Mouse (Mus musculus) urinary bladder, postnatal 14 days (tissue): ENCODE measurements around the gene Golgb1.

ENCODE experiments used
- DNase-seq: peaks from one replicate; pipeline ENCODE4 v3.0.0; 2021; ENCODE audit warnings: low spot score

The Golgb1 gene

DNA sequence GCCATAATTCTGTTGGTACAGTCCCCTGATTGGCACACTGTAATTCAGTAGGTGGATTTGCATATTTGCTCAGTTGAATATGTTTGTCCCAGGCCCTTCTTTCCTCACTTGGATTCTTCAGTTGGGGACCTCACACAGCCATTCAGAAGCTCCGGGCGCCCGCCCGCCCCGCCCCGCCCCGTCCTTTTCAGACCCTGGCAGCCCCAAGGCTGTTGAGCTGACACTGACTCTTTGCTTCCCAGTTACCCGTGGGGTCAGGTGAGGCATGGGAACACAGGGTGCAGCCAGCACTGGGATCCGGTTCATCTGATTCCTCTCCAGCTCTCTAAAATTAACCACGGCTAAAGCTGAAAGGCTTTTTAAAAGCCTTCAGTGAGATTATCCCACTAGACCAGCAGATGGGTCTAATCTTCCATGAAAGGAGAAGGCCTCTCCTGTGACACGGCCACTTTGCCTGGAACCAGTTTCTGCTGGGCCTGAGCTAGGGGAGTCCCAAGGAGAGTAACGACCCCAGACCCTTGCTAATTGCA is 70.0 kb downstream of the Golgb1 start:
- no peak for DNase-seq

DNA sequence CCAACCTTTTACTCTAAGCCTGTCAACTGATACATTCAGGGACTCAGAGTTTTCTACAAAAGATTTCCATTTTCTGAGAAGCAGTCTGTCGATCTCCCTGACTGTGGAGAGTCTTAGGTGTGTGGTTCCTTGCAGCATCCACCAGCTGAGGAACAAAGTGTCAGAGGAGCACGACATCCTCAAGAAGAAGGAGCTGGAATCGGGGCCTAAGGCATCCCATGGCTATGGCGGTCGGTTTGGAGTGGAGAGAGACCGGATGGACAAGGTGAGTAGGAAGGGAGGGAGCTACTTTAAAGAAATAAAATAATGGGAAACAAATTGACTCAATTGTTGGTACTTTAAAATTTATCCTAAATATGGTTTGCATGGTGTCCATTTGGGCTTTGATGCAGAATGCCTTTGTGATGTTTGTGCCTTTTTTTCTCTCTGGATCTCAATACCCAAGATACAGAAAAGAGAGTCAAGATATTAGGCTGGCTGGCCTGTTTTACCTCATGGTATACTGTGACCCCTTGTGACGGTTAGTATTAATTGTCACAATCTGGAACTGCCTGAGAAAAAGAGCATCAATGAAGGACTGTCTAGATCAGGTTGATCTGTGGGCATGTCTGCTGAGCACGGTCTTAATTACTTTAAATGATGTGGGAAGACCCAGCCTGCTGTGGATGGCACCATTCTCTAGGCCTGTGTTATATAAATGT is 71.7 kb downstream of the Golgb1 start:
- no peak for DNase-seq

DNA sequence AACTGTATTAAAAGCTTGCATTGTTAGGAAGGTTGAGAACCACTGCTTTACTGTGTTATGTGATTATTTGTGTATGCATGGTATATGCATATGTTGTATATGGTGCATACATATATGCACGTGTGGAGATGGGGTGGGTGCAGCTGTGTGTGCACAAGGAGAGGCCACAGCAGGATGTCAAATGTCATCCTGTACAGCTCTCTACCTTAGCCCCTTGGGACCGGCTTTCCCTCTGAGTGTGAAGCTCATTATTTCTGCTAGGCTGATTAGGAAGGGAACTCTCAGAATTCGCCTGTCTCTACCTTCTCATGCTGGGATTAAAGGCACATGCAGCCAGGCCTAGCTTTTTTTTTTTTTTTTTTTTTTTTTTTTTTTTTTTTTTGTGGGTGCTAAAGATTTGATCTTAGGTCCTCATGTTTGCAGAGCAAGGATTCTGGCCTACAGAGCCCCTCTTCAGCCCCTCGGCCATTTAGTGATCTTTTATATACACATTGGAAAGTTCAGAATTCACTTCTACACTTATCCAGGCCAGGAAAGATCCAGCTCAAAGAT is 72.8 kb downstream of the Golgb1 start:
- DNase-seq: no peak

DNA sequence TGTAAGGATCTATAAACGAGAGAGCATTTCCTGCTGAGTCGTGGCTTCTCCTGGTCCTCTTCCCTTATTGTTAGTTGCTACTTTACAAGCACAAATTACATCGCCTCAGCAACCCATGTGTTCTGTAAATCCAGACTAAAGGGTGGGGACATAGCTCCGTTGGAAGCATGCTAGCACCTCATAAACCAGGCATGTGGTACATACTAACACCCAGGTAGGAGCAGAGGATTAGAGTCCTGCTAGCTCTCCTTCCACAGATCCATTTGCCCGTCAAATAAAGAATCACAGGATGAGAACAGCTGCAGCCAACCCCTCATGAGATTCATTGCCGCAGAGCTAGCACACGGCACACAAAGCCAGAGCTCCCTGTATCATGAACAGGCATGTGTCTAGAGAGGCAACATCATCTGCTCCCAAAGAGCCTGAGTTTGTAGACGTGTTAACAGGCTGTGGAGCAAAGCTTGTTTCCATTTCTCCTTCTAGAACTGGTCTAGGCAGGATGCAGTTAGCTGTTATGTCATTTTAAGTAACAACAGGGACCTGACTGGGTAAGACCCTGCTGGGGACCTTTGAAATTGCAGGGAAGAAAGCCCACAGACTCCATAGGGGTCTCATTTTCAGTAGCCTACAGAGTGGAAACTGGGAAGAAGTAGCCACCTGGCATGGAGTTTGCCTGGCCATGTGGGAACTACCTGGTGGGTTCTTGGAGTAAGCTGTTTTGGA is 74.8 kb downstream of the Golgb1 start:
- DNase-seq: no peak

DNA sequence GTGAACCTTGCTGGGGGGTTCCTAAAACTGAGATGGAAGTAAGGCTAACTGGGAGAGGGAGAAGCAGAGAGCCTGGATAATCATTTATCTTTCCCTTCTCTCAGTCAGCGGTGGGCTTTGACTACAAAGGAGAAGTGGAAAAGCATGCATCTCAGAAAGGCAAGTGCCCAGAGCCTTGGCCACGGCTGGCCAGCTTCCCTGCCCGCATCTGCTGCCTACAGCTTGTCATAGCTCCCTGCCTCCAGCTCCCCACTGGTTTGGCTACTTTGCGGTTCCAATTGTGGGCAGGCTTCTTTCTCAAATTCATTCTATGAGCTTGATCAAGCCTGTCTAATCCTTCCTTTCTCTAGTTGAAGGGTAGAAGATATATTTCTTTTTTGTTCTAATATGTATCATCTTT is 76.1 kb downstream of the Golgb1 start:
- DNase-seq: no peak

DNA sequence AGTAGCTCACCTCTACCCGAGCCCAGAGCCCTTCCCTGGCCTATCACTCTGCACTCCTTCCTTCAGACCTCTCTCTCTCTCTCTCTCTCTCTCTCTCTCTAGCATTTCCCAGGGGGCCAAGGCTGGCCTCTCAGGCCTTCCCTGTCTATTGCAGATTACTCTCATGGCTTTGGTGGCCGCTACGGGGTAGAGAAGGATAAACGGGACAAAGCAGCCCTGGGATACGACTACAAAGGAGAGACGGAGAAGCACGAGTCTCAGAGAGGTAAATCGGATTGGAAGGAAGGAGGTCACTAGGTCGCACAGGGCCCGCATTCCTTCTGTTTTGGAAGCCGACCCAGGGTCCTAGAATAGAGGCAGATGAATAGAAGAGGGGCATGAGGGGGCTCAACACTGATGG is 80.2 kb downstream of the Golgb1 start:
- no peak for DNase-seq

DNA sequence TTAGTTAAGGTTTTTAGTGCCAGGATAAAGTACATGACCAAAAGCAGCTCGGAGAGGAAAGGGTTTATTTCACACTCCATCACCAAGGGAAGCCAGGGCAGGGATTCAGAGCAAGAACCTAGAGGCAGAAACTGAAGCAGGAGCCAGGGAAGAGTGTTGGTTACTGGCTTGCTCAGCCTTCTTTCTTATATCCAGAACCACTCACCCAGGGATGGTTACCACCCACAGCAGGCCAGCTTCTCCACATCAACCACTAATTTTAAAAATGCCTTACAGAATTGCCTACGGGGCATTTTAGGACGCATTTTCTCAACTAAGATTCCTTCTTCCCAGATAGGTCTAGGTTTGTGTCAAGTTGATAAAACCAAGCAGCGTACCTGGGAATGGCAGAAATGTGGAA is 88.5 kb downstream of the Golgb1 start:
- DNase-seq: no peak

DNA sequence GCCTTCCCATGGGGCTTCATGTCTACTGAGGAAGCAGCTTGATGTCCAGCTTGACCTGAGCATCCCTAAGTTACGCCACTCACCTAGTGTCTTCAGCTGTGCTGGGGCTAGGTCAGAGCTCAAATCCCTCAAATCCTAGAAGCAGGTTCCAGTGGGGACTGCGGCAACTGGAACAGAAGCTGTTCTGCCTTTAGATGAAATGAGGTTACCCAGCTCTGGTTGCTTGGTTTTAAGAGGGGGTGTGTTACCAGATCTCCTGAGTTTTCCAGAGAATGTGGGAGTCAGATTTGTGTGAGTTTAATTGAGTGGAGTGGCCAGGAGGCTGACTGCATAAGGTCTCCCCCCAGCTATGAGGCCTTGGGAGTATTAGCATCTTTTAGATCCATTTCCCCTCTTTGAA is 104.2 kb downstream of the Golgb1 start:
- DNase-seq: no peak
